ENCODE assay signal across 22 mouse cellular contexts in genomic region chr4:35244023-35244422, GRCm38 (mm10). TPM values are rescaled to one million over a fixed set of nuclear protein-coding genes. Genes with fewer than 3 reads are reported as not detected.
A peak's percentile ranks its signal among the peaks of the same experiment; 100 is the strongest.
DNase-seq lines count a peak whose midpoint lies in the region; ATAC-seq and TF ChIP-seq lines count a peak whose summit lies in the region.
"Had no signal": no experiment of that assay in that cellular context is flagged by ENCODE, and none has a peak within 500 bp of the region (broad histone marks: within the 10 kb centered on the region; RNA-seq: fewer than 3 reads in every experiment).

No protein-coding gene starts in this region.

- DNase-seq in 3T3-L1 (ENCODE audit: low read depth, low spot score): peak; percentile 54
- DNase-seq in Muller cell, postnatal 12 days (ENCODE audit: inconsistent ontology term): peak; percentile 69
- no peak for DNase-seq in Patski (ENCODE audit: low read depth, low spot score)
- DNase-seq in layer of hippocampus, adult 2 months (ENCODE audit: low spot score in 2 of 2): no peak
- no peak for DNase-seq in ovary, postnatal 14 days (ENCODE audit: low spot score)
- DNase-seq in adipocyte (ENCODE audit: low spot score): no peak
- DNase-seq: adrenal gland, adult 2 months; adrenal gland, adult 8-10 months; adrenal gland, postnatal 10 days; adrenal gland, postnatal 14 days; adrenal gland, postnatal 25 days; B cell, adult 2 months; cerebellum, adult 11 months; cerebellum, adult 11-12 months; cerebellum, adult 18-20 months; cerebellum, adult 2 months; cerebellum, adult 8-10 months; cerebellum, adult 9-10 months; cerebellum, adult 9-11 months had no signal

- POLR2A ChIA-PET in Patski (lab: Charles Lee): no interaction called here

- in situ Hi-C loops in Patski (cut with MboI; ENCODE audit: low pct_unique_long_range_greater_than_20kb): no loop called here

- no peak overlapping the region for H3K27ac ChIP-seq in layer of hippocampus, adult 2 months

- TF ChIP-seq CTCF in Patski (IDR thresholded peaks at IDR 0.05): no peak
- no peak for TF ChIP-seq CTCF in layer of hippocampus, adult 2 months (conservative IDR thresholded peaks at IDR 0.05)

- no peaks in the 10 kb centered on the region for H3K27me3 ChIP-seq in Patski
- H3K27me3 ChIP-seq: CH12.LX had no signal

- ATAC-seq in Patski: peak; percentile 96
- ATAC-seq: activated CD4-positive, CD25-positive, alpha-beta regulatory T cell, adult 4 months; CD4-positive, CD25-positive, alpha-beta regulatory T cell, adult 4 months had no signal

- H3K4me3 ChIP-seq in layer of hippocampus, adult 2 months: no peak overlapping the region

- CTCF ChIA-PET in Patski (lab: Charles Lee): no interaction called here

RNA-seq across cellular contexts. Expression of gene C9orf72, which starts 18.0 kb away (rescaled TPM):
- polyA plus RNA-seq in Patski (2021): 10.0 TPM
- total RNA-seq in layer of hippocampus, adult 2 months (2021): 10 to 100 TPM; 24.7 to 26.0 TPM

Comparison
In these comparisons a context has a peak if more than half of its experiments do, and no peak if none do; other contexts are left out.
1. DNase-seq: peak in 3T3-L1 (single experiment) and Muller cell, postnatal 12 days (single experiment); none in Patski (single experiment), layer of hippocampus, adult 2 months (0 of 2), ovary, postnatal 14 days (single experiment) and adipocyte (single experiment).